Mouse (Mus musculus) limb, embryonic 14.5 days (tissue): ENCODE measurements around the gene Prpf8. TPM values are rescaled to one million over a fixed set of nuclear protein-coding genes. Genes with fewer than 3 reads are reported as not detected.

ENCODE experiments used
- ATAC-seq: fragments of 200-750 bp; cut with Nextera tagmentation; 2 replicates; pipeline ENCODE4 v1.8.0; 2017; ENCODE audit warnings: low read depth, moderate number of reproducible peaks, moderate TSS enrichment; ENCODE audit not compliant: low FRiP score
- DNase-seq: peaks from one replicate; pipeline ENCODE4 v3.0.0-alpha.2; 2015; ENCODE audit warnings: low spot score
- H3K27ac ChIP-seq: fragments of 300-500 bp; sonication (generic); replicated peaks from 2 replicates; pipeline ENCODE4 v1.5.1; 2014; ENCODE audit warnings: low read depth, mild to moderate bottlenecking, low read length, moderate library complexity, mixed read lengths
- H3K27me3 ChIP-seq: fragments of 300-500 bp; sonication (generic); 2 replicates; pipeline ENCODE4 v1.6.1; 2014; ENCODE audit warnings: low read length, mixed read lengths; ENCODE audit not compliant: control insufficient read depth, insufficient read depth
- H3K36me3 ChIP-seq: fragments of 300-500 bp; sonication (generic); 2 replicates; pipeline ENCODE4 v1.6.1; 2014; ENCODE audit warnings: mild to moderate bottlenecking, low read length, moderate library complexity, mixed read lengths; ENCODE audit not compliant: control insufficient read depth, insufficient read depth
- H3K4me1 ChIP-seq: fragments of 300-500 bp; sonication (generic); 2 replicates; pipeline ENCODE4 v1.6.1; 2014; ENCODE audit warnings: antibody characterized with exemption, low read length, mixed read lengths; ENCODE audit not compliant: control insufficient read depth, insufficient read depth
- H3K4me2 ChIP-seq: fragments of 300-500 bp; sonication (generic); replicated peaks from 2 replicates; pipeline ENCODE4 v1.6.1; 2014; ENCODE audit warnings: low read depth, mild to moderate bottlenecking, low read length, moderate library complexity; ENCODE audit not compliant: severe bottlenecking
- H3K4me3 ChIP-seq: fragments of 300-500 bp; sonication (generic); replicated peaks from 2 replicates; pipeline ENCODE4 v1.5.1; 2014; ENCODE audit warnings: low read length
- H3K9ac ChIP-seq: fragments of 300-500 bp; sonication (generic); 2 replicates; pipeline ENCODE4 v1.6.1; 2014; ENCODE audit warnings: mild to moderate bottlenecking, low read depth, low read length, moderate library complexity; ENCODE audit not compliant: severe bottlenecking
- H3K9me3 ChIP-seq: fragments of 300-500 bp; sonication (generic); 2 replicates; pipeline ENCODE4 v1.6.1; 2016; ENCODE audit warnings: low read length; ENCODE audit not compliant: control insufficient read depth
- POLR2A ChIP-seq: fragments of 200-500 bp; IDR thresholded peaks from 2 replicates; pipeline ENCODE4 v1.8.0; 2012; ENCODE audit warnings: inconsistent platforms, mild to moderate bottlenecking, moderate library complexity, borderline replicate concordance; ENCODE audit not compliant: insufficient read depth, insufficient read length; ENCODE audit errors: extremely low read depth
- WGBS: fragments of 180-500 bp; shearing (Covaris S2); extraction: QIAGEN DNeasy Blood & Tissue Kit; methylation state at CpG from one replicate; pipeline ENCODE4 v1.1.7; 2014; 5-methylcytosine and 5-hydroxymethylcytosine counted together
- polyA plus RNA-seq, 2 experiments: library from polyadenylated mRNA; depleted of rRNA in 1 of 2; stranded (reverse) in 1 of 2; unstranded in 1 of 2; fragments of >200 nt; fragmentation: Nextera tagmentation in 1 of 2; extraction: Ambion mirVana in 1 of 2; gene quantifications; 2 replicates each; pipeline versions ENCODE4 v1.2.1 to v1.2.3; 2012 to 2014

Gene Prpf8
- polyA plus RNA-seq, 2 experiments: 85.9 to 123 TPM

GRCm38 (mm10) chr11:75508904-75509303, 22.3 kb downstream of the Prpf8 start:
- H3K4me1 ChIP-seq: peaks cover 7% of the 10 kb centered on the region
- H3K27ac ChIP-seq: no peak overlapping the region
- H3K4me2 ChIP-seq: no peak overlapping the region
- H3K27me3 ChIP-seq: no peaks in the 10 kb centered on the region
- H3K9ac ChIP-seq: no peak overlapping the region
- TF ChIP-seq POLR2A: no peak
- no peak for ATAC-seq
- no peak for DNase-seq
- H3K9me3 ChIP-seq: no peaks in the 10 kb centered on the region
- peaks cover 55% of the 10 kb centered on the region for H3K36me3 ChIP-seq
- no peak overlapping the region for H3K4me3 ChIP-seq
- WGBS: 55% methylated on average over 8 of the region's 8 CpGs

- DNase-seq: peak; percentile 22
- Histone ChIP-seq H3K4me3 (peak within 1 kb of the TSS; percentile 45), H3K27ac (peak within 1 kb of the TSS; percentile 55; the same call in 1 of the 2 replicates), H3K36me3 (peaks cover 44% of the 10 kb centered on the region), H3K4me1 (peaks cover 7% of the 10 kb centered on the region), H3K9me3 (no peaks in the 10 kb centered on the region), H3K27me3 (no peaks in the 10 kb centered on the region), H3K4me2 (peak within 1 kb of the TSS; percentile 94), H3K9ac (peak within 1 kb of the TSS; percentile 57)
- no peak for TF ChIP-seq POLR2A
- 3% methylated on average over 42 of the region's 43 CpGs for WGBS
- ATAC-seq: peak; percentile 73
These were observed 23.4 kb downstream of the Prpf8 start, which contains the start of gene Rilp for GRCm38 (mm10) chr11:75509741-75510626. TSS of gene Rilp (plus strand) at chr11:75510094.

DNA sequence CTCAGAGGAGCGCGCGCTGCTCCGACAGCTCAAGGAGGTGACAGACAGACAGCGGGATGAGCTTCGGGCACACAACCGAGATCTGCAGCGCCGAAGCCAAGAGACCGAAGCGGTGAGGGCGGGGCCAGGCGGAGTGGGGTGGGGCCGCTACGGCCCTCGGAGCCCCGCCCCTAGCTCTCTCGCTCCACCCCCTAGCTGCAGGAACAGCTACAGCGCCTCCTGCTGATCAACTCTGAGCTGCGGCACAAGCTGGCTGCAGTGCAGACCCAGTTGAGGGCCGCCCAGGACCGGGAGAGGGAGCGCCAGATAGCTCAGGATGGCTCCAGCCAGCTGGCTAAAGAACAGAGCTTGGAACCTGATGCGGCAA, 24.0 kb downstream of the Prpf8 start:
- Histone ChIP-seq H3K27ac (peak overlapping the region; percentile 55; the same call in 1 of the 2 replicates), H3K9ac (peak overlapping the region; percentile 57), H3K9me3 (no peaks in the 10 kb centered on the region), H3K27me3 (no peaks in the 10 kb centered on the region), H3K4me1 (peaks cover 7% of the 10 kb centered on the region), H3K36me3 (peaks cover 38% of the 10 kb centered on the region), H3K4me2 (peak overlapping the region; percentile 94), H3K4me3 (peak overlapping the region; percentile 45)
- WGBS: 7% methylated on average over 14 of the region's 24 CpGs
- ATAC-seq (peak; percentile 82), DNase-seq (peak; percentile 82)
- TF ChIP-seq POLR2A: no peak

- Histone ChIP-seq H3K9me3 (no peaks in the 10 kb centered on the region), H3K27ac (no peak overlapping the region), H3K4me3 (no peak overlapping the region), H3K4me2 (no peak overlapping the region), H3K4me1 (peaks cover 7% of the 10 kb centered on the region), H3K36me3 (peaks cover 32% of the 10 kb centered on the region), H3K27me3 (no peaks in the 10 kb centered on the region), H3K9ac (no peak overlapping the region)
- DNase-seq (no peak), ATAC-seq (no peak)
- 74% methylated on average over 6 of the region's 6 CpGs for WGBS
- no peak for TF ChIP-seq POLR2A
These were observed 24.6 kb downstream of the Prpf8 start for GRCm38 (mm10) chr11:75511213-75511612.

GRCm38 (mm10) chr11:75512301-75513018, 25.8 kb downstream of the Prpf8 start:
- no peaks in the 10 kb centered on the region for H3K27me3 ChIP-seq
- peaks cover 23% of the 10 kb centered on the region for H3K36me3 ChIP-seq
- H3K9ac ChIP-seq: no peak overlapping the region
- DNase-seq (no peak), ATAC-seq (no peak)
- WGBS: 83% methylated on average over 9 of the region's 9 CpGs
- no peak overlapping the region for H3K4me3 ChIP-seq
- TF ChIP-seq POLR2A: no peak
- H3K27ac ChIP-seq: no peak overlapping the region
- H3K4me1 ChIP-seq: peaks cover 7% of the 10 kb centered on the region
- no peaks in the 10 kb centered on the region for H3K9me3 ChIP-seq
- H3K4me2 ChIP-seq: no peak overlapping the region
